Mouse (Mus musculus): ENCODE results near the gene Zdhhc8.

- TF ChIP-seq POLR2A (IDR thresholded peaks at IDR 0.05; ENCODE audit: low read depth, low read length) = no peak
- no peak for TF ChIP-seq CTCF (IDR thresholded peaks at IDR 0.05; ENCODE audit: extremely low read depth, insufficient read length, insufficient replicate concordance, low read depth, low read length)
Measured at GRCm38 (mm10) chr16:18198365-18199098, 36.4 kb downstream of the Zdhhc8 start.

All from small intestine, adult 2 months (tissue).